ENCODE assay signal across 8 mouse cellular contexts in the genomic region with DNA sequence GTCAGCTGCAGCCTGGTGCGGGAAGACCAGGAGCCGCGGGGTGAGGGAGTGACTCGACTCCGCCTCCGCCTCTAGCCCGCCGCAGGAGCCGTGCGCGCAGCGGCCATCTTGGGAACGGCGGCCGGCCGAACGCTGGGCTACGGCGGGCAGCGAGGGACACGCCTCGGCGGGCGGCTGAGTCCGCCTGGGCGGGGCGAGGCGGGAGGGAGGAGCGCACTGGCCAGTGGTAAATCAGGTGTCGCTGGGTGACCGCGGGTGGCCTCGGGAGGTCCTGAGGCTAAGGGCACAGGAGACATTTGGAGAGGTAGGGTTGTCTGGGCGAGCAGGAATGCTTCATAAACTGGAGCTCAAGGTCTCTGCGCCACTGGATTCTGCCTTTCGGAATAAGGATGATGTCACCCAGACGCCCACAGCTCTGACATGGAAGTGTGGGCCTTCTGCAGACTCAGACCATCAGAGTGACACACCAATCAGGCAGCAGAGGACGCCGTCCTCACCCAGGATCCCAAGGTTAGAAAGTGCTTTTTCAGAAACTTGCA. TPM values are rescaled to one million over a fixed set of nuclear protein-coding genes. Genes with fewer than 3 reads are reported as not detected.
DNase-seq lines count a peak whose midpoint lies in the region; ATAC-seq lines count a peak whose summit lies in the region.

A gene (minus strand): TSS at position 134 of the 539 bp plus-strand sequence.

- peaks cover 2% of the 10 kb centered on the region for H3K27me3 ChIP-seq in megakaryocyte, embryonic 14.5 days (replicated peaks)

- H3K4me1 ChIP-seq in megakaryocyte, embryonic 14.5 days = peaks cover 59% of the 10 kb centered on the region

- H3K36me3 ChIP-seq in megakaryocyte, embryonic 14.5 days (replicated peaks; ENCODE audit: low read length) = peaks cover 3% of the 10 kb centered on the region

- ATAC-seq in inflammation-experienced regulatory T-cells, adult 6 months = peak; percentile 83

- no peaks in the 10 kb centered on the region for H3K9me3 ChIP-seq in megakaryocyte, embryonic 14.5 days

- peak; percentile 97 to 98 for DNase-seq in adrenal gland, adult 18-20 months (ENCODE audit: low spot score in 2 of 2)
- DNase-seq in embryo, embryonic 10.5 days (ENCODE audit: low spot score) = peak; percentile 92
- peak; percentile 95 for DNase-seq in gastrocnemius, postnatal 14 days
- peak; percentile 79 to 93 for DNase-seq in left cerebral cortex, adult 9 months (ENCODE audit: low spot score in 2 of 2)
- DNase-seq in right cerebral cortex, adult 2 months (ENCODE audit: low spot score in 2 of 2) = peak; percentile 92 to 93
- peak; percentile 95 for DNase-seq in urinary bladder, postnatal 25 days (ENCODE audit: low spot score)

- peak within 1 kb of the TSS; percentile 99 for H3K4me3 ChIP-seq in megakaryocyte, embryonic 14.5 days (replicated peaks)

- intact Hi-C loops in gastrocnemius, postnatal 14 days (cut with DNase I; ENCODE audit: low total_unique reads) = no loop called here

RNA-seq across cellular contexts. Expression of the gene that starts here (rescaled TPM):
- total RNA-seq in adrenal gland, adult 18-20 months (2021) = 10 to 100 TPM; 23.0 to 23.3 TPM
- 10 to 100 TPM; 15.4 to 22.5 TPM for total RNA-seq in gastrocnemius, postnatal 14 days (2021)
- polyA plus RNA-seq in inflammation-experienced regulatory T-cells, adult 6 months (2017; shearing (Covaris generic)) = 10 to 100 TPM; 10.6 to 11.7 (median 10.8) TPM
- polyA plus RNA-seq in megakaryocyte, embryonic 14.5 days (2012; ENCODE audit: insufficient read depth, low replicate concordance) = 4.9 and 34.0 TPM in 2 replicates

Comparison
In these comparisons a context has a peak if more than half of its experiments do, and no peak if none do; other contexts are left out.
1. Peak in every context shown above with its lines: DNase-seq, ATAC-seq and H3K4me3 ChIP-seq.